Mouse (Mus musculus): Measurements from ENCODE around the gene Fam171a1. TPM values are rescaled to one million over a fixed set of nuclear protein-coding genes. Genes with fewer than 3 reads are reported as not detected.

Gene Fam171a1
- total RNA-seq, 2 experiments from 2014 or later, result 16.8 to 22.7 TPM

DNA sequence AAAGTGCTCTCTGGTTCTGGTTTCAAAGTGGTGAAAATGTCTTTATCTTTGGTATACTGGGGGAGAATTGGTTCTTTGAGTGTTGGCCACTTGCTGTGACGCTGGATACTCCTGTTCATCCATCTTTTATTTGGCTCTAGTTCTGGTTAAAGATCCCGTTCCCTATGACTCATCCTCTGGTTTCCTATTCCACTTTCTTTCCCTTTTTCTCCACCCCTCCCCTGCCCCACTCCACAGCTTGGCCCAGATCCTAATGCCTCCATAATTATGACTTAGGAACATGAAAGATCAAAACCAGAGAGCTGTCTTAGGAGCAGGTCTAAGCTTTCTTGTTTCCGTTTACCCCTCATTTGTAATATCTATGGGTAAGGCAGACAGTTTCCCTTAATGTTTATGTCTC lies 130.2 kb downstream of the Fam171a1 start:
- no peak for DNase-seq (ENCODE audit: low spot score in 2 of 2)

DNA sequence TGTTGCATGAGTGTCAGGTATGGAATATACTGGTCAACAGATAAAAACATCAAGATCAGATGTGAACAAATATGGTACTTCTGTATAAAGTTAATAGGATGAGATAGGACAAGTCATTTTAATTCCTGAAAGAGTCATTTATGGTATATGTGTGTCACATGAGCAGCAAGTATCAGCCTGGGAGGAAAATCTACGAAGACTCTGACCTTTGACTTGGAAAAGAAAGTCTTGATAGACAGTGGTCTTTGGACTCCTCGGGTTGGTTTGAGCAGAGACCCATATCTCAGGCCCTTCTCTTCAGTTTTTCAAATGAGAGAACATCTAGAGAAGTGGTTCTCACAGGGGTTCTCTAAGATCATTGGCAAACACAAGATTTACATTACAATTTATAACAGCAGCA lies 137.3 kb downstream of the Fam171a1 start:
- no peak for DNase-seq (ENCODE audit: low spot score in 2 of 2)

DNA sequence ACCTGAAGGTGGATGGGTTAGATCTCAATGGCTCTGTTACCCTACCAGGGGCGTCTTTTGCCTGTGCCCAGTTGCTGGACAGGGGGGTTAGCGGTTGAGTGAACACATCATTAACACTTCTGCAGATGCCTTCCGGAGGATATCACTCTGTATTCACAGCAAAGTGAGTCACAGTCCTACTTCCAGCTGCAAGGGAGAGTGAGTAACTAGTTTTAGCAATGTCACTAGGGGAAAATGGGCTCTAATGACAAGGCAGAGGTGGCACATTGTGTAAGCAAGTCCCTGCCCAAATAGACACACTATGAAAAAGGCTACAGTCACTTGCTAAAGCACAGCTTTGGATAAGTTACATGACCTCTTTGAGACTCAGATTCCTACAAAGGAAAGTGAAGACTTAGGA lies 152.4 kb downstream of the Fam171a1 start:
- DNase-seq (ENCODE audit: low spot score in 2 of 2), result no peak

DNA sequence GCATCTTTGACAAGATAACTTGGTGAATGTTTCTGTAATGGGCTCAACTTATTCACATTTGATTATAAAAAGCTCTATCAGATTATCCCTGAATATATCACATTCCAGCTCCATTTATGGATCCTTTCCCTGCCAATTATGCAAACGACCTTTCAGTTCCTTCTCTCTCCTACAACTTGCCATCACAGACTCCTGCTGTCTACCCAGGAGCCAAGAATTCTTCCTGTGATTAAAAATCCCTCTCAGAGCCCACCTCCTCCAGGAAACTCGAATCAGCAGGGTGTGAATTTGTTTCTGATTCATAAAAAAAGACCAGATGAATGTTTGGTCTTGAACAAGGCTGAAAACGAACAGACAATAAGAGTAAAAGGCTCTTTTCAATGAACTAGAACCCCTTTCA lies 153.9 kb downstream of the Fam171a1 start:
- DNase-seq (ENCODE audit: low spot score in 2 of 2), result no peak

DNA sequence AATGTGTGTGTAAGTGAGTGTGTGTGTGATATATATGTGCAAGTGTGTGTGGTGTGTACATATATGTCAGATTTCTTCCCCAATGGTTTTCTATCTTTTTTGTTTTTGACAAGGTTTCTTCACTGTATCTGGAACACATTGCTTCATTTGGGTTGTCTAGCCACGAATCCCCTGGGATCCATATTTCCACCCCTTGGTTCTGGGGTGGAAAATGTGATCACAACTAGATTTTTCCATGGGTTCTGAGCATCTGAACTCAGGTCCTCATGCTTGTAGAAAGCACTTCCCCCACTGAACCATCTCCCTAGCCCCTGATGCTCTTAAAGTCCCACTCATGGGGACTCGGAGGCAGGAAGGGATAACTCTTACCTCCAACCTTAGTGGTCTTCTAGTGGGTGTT lies 159.3 kb downstream of the Fam171a1 start:
- DNase-seq (ENCODE audit: low spot score in 2 of 2), result no peak

DNA sequence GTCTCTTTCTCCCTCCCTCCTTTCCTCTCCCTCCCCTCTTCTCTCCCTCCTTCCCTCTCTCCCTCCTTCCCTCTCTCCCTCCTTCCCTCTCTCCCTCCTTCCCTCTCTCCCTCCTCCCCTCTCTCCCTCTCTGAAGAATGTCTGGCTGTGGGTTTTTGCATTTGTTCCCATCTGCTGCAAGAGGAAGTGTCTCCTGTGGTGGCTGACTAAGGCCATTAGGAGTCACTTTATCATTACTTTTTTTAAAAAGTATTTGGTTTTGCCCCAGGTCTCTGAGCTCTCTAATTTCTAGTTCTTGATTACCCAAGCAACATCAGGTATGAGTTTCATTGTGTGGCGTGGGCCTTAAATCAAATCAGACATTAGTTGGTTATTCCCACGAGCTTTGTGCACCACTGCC lies 162.1 kb downstream of the Fam171a1 start:
- no peak for DNase-seq (ENCODE audit: low spot score in 2 of 2)

Small RNAs within 50 kb of the gene (microRNA-seq; reads per million reads assigned to microRNA genes)
- 0 reads per million in 2 experiments for gene Gm27306 (ENCODE audit: borderline number of aligned reads in 2 of 2)

Other genes with a start within 250 kb of the Fam171a1 start
- gene Nmt2, start 170.0 kb downstream of the Fam171a1 start, total RNA-seq (2021), result 10 to 100 TPM; 36.6 to 62.1 TPM
- 10 to 100 TPM; 13.1 to 16.3 TPM for gene Rpp38, start 218.4 kb downstream of the Fam171a1 start, total RNA-seq (2021)
- gene Acbd7, start 221.9 kb downstream of the Fam171a1 start, total RNA-seq (2021), result under 1 TPM in 1 of 2 experiments, not detected in 1; 0.64 TPM

All from adrenal gland, adult 18-20 months (tissue).